Mouse (Mus musculus) myocyte (in vitro differentiated cells): Measurements from ENCODE around the gene Ttc21b.

Experiments used
- MAX ChIP-seq: IDR thresholded peaks from one replicate; pipeline ENCODE4 v1.6.1; 2011; ENCODE audit warnings: low read depth, mild to moderate bottlenecking, control low read depth
- POLR2A ChIP-seq: IDR thresholded peaks from one replicate; pipeline ENCODE4 v1.6.1; 2011; ENCODE audit warnings: low read depth, mild to moderate bottlenecking, control low read depth, moderate library complexity; ENCODE audit not compliant: insufficient read length

DNA sequence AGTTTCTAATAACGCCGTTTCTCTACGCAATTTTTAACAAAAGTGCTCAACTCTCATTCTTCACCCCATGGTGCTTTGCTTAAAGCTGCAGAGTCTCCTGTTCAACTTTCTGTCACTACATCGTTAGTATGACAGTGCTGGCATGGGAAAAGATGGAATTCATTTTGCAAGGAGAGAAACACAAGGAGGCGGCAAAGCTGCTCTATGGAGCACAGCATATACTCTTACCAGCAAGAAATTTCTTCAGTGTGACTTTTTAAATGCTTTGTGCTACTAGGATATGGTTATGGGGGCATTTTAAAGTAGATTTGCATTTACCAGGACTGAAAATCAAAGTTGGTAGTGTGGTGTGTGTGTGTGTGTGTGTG is 77.6 kb downstream of the Ttc21b start:
- TF ChIP-seq POLR2A: no peak
- TF ChIP-seq MAX: no peak
